Mouse (Mus musculus) ovary, postnatal 10 days (tissue): ENCODE measurements around the gene Lypd3.
"Not testable (repeated sequence)": the region's sequence is repeated elsewhere in the genome, so short reads cannot be mapped to it uniquely, and the experiment has no call there.

Experiments
- DNase-seq: peaks from one replicate; pipeline ENCODE4 v3.0.0; 2022; ENCODE audit warnings: low spot score

Lypd3 gene

GRCm38 (mm10) chr7:24662575-24662974 lies 26.2 kb downstream of the Lypd3 start:
- DNase-seq: peak; percentile 16

- DNase-seq: no peak
Observed at GRCm38 (mm10) chr7:24664301-24664700, 28.0 kb downstream of the Lypd3 start.

- DNase-seq: no peak
Observed at GRCm38 (mm10) chr7:24664959-24665358, 28.6 kb downstream of the Lypd3 start.

- DNase-seq: no peak
Observed at GRCm38 (mm10) chr7:24671944-24672439, 35.6 kb downstream of the Lypd3 start.

- DNase-seq: no peak
Observed at GRCm38 (mm10) chr7:24676575-24676974, 40.2 kb downstream of the Lypd3 start, which contains the start of gene Tex101. TSS of gene Tex101 (minus strand) at chr7:24676675.

GRCm38 (mm10) chr7:24684121-24684520 lies 47.8 kb downstream of the Lypd3 start:
- DNase-seq: not testable (repeated sequence)

- not testable (repeated sequence) for DNase-seq
Observed at GRCm38 (mm10) chr7:24687519-24687918, 51.2 kb downstream of the Lypd3 start.
